Mouse (Mus musculus) kidney, embryonic 14.5 days (tissue): ENCODE data around the gene Ccer1. TPM values are rescaled to one million over a fixed set of nuclear protein-coding genes. Genes with fewer than 3 reads are reported as not detected.

Experiments used
- ATAC-seq: fragments of 200-750 bp; cut with Nextera tagmentation; 2 replicates; pipeline ENCODE4 v1.8.0; 2017; ENCODE audit warnings: moderate number of reproducible peaks, mild to moderate bottlenecking, moderate TSS enrichment, moderate library complexity; ENCODE audit not compliant: low FRiP score, low TSS enrichment
- H3K27ac ChIP-seq: fragments of 300-500 bp; sonication (generic); 2 replicates; pipeline ENCODE4 v1.5.1; 2014; ENCODE audit warnings: low read depth, mild to moderate bottlenecking, low read length, moderate library complexity, mixed read lengths
- H3K27me3 ChIP-seq: fragments of 300-500 bp; sonication (generic); 2 replicates; pipeline ENCODE4 v1.6.1; 2014; ENCODE audit warnings: mild to moderate bottlenecking, low read length; ENCODE audit not compliant: control insufficient read depth, insufficient read depth
- H3K36me3 ChIP-seq: fragments of 300-500 bp; sonication (generic); 2 replicates; pipeline ENCODE4 v1.6.1; 2014; ENCODE audit warnings: low read length, mixed read lengths; ENCODE audit not compliant: control insufficient read depth, insufficient read depth
- H3K4me1 ChIP-seq: fragments of 300-500 bp; sonication (generic); 2 replicates; pipeline ENCODE4 v1.6.1; 2014; ENCODE audit warnings: low read length, mixed read lengths; ENCODE audit not compliant: control insufficient read depth, insufficient read depth
- H3K4me2 ChIP-seq: fragments of 300-500 bp; sonication (generic); replicated peaks from 2 replicates; pipeline ENCODE4 v1.6.1; 2014; ENCODE audit warnings: low read depth, mild to moderate bottlenecking, low read length
- H3K4me3 ChIP-seq: fragments of 300-500 bp; sonication (generic); 2 replicates; pipeline ENCODE4 v1.5.1; 2014; ENCODE audit warnings: mild to moderate bottlenecking, low read length
- H3K9ac ChIP-seq: fragments of 300-500 bp; sonication (generic); 2 replicates; pipeline ENCODE4 v1.6.1; 2014; ENCODE audit warnings: low read depth, mild to moderate bottlenecking, low read length, moderate library complexity
- H3K9me3 ChIP-seq: fragments of 300-500 bp; sonication (generic); 2 replicates; pipeline ENCODE4 v1.6.1; 2016; ENCODE audit warnings: low read length; ENCODE audit not compliant: control insufficient read depth
- WGBS: fragments of 180-500 bp; shearing (Covaris S2); extraction: QIAGEN DNeasy Blood & Tissue Kit; methylation state at CpG from one replicate; pipeline ENCODE4 v1.1.7; 2014; 5-methylcytosine and 5-hydroxymethylcytosine counted together
- polyA plus RNA-seq: library from polyadenylated mRNA; unstranded; fragments of >200 nt; fragmentation: Nextera tagmentation; extraction: Ambion mirVana; gene quantifications from 2 replicates; pipeline ENCODE4 v1.2.1, GENCODE M21; 2014

Ccer1 gene
- polyA plus RNA-seq, 1 experiment from 2014 or later: not detected

DNA sequence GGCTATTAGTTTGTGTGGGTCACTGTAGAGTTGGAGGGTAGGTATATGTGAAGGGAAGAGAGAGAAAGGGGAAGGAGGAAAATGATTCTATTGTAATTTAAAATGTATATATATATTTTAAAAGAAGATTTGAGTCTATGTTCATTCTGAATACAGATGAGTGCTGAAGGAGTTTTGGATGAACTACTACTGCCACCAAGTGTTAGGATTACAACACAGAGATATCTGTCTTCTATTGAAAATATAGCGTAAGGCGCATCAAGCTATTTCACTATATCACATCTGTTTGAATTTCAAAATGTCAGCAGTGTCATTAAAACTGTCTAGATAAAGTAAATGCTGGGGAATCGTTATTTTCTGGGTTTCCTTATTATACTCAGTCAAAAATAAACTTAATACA lies 3.4 kb upstream of the Ccer1 start:
- H3K27ac ChIP-seq: no peak overlapping the region
- H3K36me3 ChIP-seq: no peaks in the 10 kb centered on the region
- 77% methylated on average over 3 of the region's 3 CpGs for WGBS

DNA sequence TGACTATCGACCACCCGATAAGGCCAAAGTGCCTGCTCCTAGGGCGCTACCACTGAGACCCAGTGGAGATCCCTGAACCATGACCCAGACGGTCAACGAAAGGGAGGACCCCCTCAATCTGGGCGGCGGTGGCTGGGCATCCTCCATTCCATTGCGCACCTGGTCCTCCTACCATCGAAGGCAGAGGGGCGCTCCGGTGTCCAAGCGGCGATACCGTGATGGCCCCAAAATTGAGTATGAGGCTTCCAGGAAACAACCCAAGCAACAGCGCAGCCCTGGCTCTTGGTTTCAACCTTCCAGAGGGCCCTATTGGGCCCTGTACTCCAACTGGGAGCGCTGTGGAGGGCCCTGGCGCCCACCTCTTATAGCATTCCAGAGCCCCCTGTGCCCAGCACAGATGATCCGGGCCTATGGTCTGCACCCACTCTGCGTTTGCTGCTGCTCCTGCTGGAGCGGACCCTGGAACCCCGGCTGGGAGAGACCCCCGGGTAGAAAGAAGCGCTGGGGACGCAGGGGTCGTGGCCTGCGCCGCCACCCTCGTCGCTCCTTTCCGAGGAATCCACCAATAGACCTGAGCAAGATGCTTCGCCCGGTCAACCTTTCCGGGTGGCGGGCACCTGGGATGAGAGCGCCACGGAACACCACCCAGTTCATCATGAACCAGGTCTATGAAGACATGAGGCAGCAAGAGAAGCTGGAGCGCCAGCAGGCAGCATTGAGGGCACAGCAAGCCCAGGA lies 708 bp downstream of the Ccer1 start:
- no peak overlapping the region for H3K27ac ChIP-seq
- H3K9me3 ChIP-seq: peaks cover 7% of the 10 kb centered on the region
- no peak overlapping the region for H3K4me3 ChIP-seq
- H3K4me1 ChIP-seq: no peaks in the 10 kb centered on the region
- 92% methylated on average over 37 of the region's 37 CpGs for WGBS
- no peak overlapping the region for H3K9ac ChIP-seq
- ATAC-seq: no peak
- H3K27me3 ChIP-seq: no peaks in the 10 kb centered on the region
- H3K4me2 ChIP-seq: no peak overlapping the region
- no peaks in the 10 kb centered on the region for H3K36me3 ChIP-seq

More for the DNA sequence above, 3.4 kb upstream of the Ccer1 start:
- Histone ChIP-seq H3K4me2 (no peak overlapping the region), H3K4me3 (no peak overlapping the region), H3K27me3 (no peaks in the 10 kb centered on the region), H3K9me3 (peaks cover 7% of the 10 kb centered on the region), H3K4me1 (no peaks in the 10 kb centered on the region), H3K9ac (no peak overlapping the region)
- ATAC-seq: no peak

DNA sequence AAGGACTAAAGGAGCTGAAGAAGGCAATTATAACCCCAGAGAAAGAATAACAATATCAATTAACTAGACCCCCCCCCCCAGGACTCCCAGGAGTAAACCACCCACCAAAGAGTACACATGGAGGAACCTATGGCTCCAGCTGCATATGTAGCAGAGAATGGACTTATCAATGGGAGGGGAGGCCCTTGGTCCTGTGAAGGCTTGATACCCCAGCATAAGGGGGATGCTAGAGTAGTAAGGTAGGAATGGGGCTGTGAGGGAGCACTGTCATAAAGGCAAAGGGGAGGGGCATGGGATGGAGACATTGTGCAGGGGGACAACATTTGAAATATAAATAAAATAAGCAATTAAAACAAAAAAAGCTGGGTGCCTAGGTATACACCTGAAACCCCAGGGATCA lies 9.5 kb downstream of the Ccer1 start:
- H3K4me2 ChIP-seq: no peak overlapping the region
- H3K9me3 ChIP-seq: no peaks in the 10 kb centered on the region
- H3K4me3 ChIP-seq: no peak overlapping the region
- no peaks in the 10 kb centered on the region for H3K27me3 ChIP-seq
- H3K9ac ChIP-seq: no peak overlapping the region
- H3K4me1 ChIP-seq: no peaks in the 10 kb centered on the region
- no peak for ATAC-seq
- no peak overlapping the region for H3K27ac ChIP-seq
- H3K36me3 ChIP-seq: no peaks in the 10 kb centered on the region

DNA sequence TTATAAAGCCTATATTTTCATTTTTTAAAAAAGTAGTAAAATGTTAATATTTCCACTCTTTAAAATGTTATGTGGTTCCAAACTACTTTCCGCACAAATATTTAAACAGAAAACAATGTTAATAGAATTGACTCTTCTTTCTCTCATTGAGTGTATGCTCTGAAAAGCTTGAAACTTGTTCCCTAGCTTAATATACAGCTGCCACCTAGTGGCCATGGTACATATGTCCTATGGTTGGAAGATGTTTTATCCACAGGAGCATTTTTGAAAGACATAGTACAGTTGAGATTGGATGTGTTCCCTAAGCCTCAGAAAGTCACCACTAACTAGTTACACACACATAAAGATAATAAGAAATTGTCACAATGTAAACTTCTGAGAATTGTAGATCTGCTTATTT lies 11.7 kb downstream of the Ccer1 start:
- Histone ChIP-seq H3K4me1 (no peaks in the 10 kb centered on the region), H3K9ac (no peak overlapping the region), H3K4me3 (no peak overlapping the region), H3K9me3 (no peaks in the 10 kb centered on the region), H3K27ac (no peak overlapping the region), H3K27me3 (no peaks in the 10 kb centered on the region), H3K36me3 (no peaks in the 10 kb centered on the region), H3K4me2 (no peak overlapping the region)
- ATAC-seq: no peak
- 54% methylated on average over 1 of the region's 1 CpGs for WGBS

DNA sequence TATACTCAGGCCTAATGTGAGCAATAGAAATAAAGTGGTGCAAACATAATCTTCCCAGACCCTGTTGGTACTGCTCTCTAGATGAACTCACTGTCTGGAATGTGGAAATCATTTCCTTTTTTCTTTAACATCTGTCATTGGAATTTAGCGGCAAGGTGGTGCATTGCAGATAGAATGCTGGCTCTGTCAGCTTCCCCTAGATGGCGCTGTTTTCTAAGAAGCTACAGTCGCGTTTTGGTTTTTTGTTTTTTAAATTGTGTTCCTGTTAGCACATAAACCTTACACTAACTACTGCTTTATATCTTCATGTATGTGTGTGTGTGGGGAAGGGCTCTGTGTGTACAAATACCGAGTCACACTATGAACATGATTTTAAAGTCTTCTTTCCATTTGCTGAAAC lies 19.8 kb downstream of the Ccer1 start:
- peak; percentile 52; the same call in 1 of the 2 replicates for ATAC-seq
- Histone ChIP-seq H3K27me3 (no peaks in the 10 kb centered on the region), H3K9me3 (no peaks in the 10 kb centered on the region), H3K27ac (no peak overlapping the region), H3K4me3 (no peak overlapping the region), H3K9ac (no peak overlapping the region), H3K4me2 (no peak overlapping the region), H3K36me3 (no peaks in the 10 kb centered on the region), H3K4me1 (no peaks in the 10 kb centered on the region)
- WGBS: 3% methylated on average over 5 of the region's 5 CpGs

DNA sequence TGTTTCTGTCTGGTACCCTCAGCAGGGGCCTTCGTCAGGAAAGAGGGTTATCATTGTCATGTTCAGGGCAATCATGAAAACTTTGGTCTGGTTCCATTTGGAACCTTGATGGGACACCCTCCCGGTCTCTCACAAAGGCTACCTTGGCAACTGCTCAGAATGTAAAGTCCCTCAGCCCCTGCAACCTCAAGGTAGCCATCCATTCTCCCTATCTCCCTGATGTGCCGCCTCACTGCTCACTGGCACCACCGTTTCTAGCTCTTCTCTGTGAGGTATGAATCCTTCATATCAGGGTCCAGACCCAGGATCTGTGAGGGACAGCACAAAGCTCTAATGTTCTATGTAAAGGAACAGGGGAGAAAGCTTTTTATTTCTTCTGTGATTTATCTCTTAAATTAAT lies 21.7 kb downstream of the Ccer1 start:
- no peaks in the 10 kb centered on the region for H3K27me3 ChIP-seq
- no peak overlapping the region for H3K4me2 ChIP-seq
- no peaks in the 10 kb centered on the region for H3K4me1 ChIP-seq
- no peaks in the 10 kb centered on the region for H3K9me3 ChIP-seq
- H3K9ac ChIP-seq: no peak overlapping the region
- H3K27ac ChIP-seq: no peak overlapping the region
- ATAC-seq: no peak
- H3K36me3 ChIP-seq: no peaks in the 10 kb centered on the region
- 77% methylated on average over 4 of the region's 4 CpGs for WGBS
- no peak overlapping the region for H3K4me3 ChIP-seq

DNA sequence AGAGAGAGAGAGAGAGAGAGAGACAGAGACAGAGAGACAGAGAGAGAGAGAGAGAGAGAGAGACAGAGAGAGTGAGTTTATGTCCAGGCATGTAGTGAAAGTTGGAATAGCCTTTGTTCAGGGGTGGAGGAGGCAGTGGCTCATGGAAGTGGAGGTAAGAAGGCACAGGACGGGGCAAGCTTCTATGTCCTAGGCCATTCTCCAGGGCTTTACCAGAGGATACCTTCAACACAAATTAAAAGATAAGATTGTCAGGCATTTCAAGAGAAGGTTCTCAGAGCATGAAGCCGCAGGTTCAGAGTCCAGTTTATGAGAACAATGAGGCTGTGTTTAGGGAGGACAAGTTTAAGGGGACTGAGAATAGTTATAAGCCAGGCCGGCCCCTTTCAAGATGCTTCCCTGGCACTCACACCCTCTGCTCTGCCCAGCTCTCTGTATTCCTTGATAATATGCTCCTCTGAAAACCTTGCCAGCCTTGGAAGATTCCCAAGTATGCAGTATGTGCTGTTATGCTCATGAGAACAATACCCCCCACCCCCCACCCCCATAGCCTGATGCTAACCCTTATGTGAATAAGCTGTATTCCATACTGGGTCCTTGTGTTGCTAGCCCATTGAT lies 22.5 kb downstream of the Ccer1 start:
- no peaks in the 10 kb centered on the region for H3K9me3 ChIP-seq
- no peak overlapping the region for H3K4me2 ChIP-seq
- H3K36me3 ChIP-seq: no peaks in the 10 kb centered on the region
- H3K9ac ChIP-seq: no peak overlapping the region
- H3K27ac ChIP-seq: no peak overlapping the region
- no peak for ATAC-seq
- no peak overlapping the region for H3K4me3 ChIP-seq
- 96% methylated on average over 3 of the region's 3 CpGs for WGBS
- no peaks in the 10 kb centered on the region for H3K27me3 ChIP-seq
- no peaks in the 10 kb centered on the region for H3K4me1 ChIP-seq

DNA sequence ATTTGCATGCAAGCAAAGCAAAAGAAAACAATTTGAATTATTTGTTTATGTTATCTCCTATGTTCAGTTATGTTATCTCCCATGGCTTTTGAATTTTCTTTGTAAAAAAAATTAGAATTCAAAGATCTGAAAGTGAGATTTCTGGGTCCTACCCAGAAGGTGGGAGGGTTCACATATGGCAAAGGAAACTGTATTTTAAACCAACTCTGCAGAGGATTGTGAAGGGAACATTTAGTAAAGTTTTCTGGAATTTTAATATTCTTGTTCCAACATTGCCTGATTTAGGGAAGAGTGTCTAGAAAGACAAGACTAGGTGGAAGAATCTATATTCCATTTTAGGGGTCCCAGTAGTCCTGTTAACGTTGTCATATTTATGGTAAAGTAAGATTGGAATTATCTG lies 24.4 kb downstream of the Ccer1 start:
- H3K4me2 ChIP-seq: no peak overlapping the region
- H3K27ac ChIP-seq: no peak overlapping the region
- H3K36me3 ChIP-seq: no peaks in the 10 kb centered on the region
- no peaks in the 10 kb centered on the region for H3K27me3 ChIP-seq
- no peaks in the 10 kb centered on the region for H3K4me1 ChIP-seq
- no peak for ATAC-seq
- no peak overlapping the region for H3K9ac ChIP-seq
- no peaks in the 10 kb centered on the region for H3K9me3 ChIP-seq
- 85% methylated on average over 1 of the region's 1 CpGs for WGBS
- H3K4me3 ChIP-seq: no peak overlapping the region

DNA sequence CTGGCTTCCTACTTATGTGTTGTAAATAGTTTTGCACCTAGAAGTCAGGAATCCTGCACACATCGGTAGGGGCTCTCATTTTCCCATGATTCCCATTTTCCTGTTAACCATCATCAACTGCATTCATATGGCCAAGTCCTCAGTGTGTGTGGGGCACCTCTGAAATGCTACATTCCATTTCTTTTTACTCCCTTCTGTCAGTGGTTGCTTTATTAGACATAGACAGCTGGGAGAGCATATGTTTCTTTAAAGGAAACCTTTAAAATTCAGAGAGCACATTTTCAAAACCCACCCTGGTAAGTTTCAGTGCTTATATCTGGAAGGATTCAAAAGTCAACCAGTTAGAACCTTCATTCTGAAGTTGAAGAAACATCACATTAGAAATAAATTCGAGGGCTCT lies 25.2 kb downstream of the Ccer1 start:
- Histone ChIP-seq H3K27ac (no peak overlapping the region), H3K9ac (no peak overlapping the region), H3K9me3 (no peaks in the 10 kb centered on the region), H3K4me2 (no peak overlapping the region), H3K36me3 (no peaks in the 10 kb centered on the region), H3K4me3 (no peak overlapping the region), H3K27me3 (no peaks in the 10 kb centered on the region), H3K4me1 (no peaks in the 10 kb centered on the region)
- no peak for ATAC-seq
- 76% methylated on average over 2 of the region's 2 CpGs for WGBS
